Mouse (Mus musculus): ENCODE measurements around the gene Pias1. TPM values are rescaled to one million over a fixed set of nuclear protein-coding genes. Genes with fewer than 3 reads are reported as not detected.
A peak's percentile ranks its signal among the peaks of the same experiment; 100 is the strongest.
"Not testable (repeated sequence)": the region's sequence is repeated elsewhere in the genome, so short reads cannot be mapped to it uniquely, and the experiment has no call there.

Gene Pias1
- polyA plus RNA-seq, 1 experiment from 2014 or later = 61.0 TPM

GRCm38 (mm10) chr9:62876966-62877616 is 110.6 kb downstream of the Pias1 start:
- WGBS = 90% methylated on average over 7 of the region's 7 CpGs
- Histone ChIP-seq H3K4me3 (ENCODE audit: low read depth, low read length) (no peak overlapping the region), H3K9ac (ENCODE audit: low read depth, low read length) (no peak overlapping the region), H3K9me3 (replicated peaks; ENCODE audit: control insufficient read depth, low read length, poor library complexity, severe bottlenecking) (no peaks in the 10 kb centered on the region), H3K4me1 (ENCODE audit: control insufficient read depth, insufficient read depth, low read length) (no peaks in the 10 kb centered on the region), H3K27ac (ENCODE audit: low read length) (no peak overlapping the region), H3K4me2 (ENCODE audit: low read length) (no peak overlapping the region), H3K27me3 (ENCODE audit: control insufficient read depth, insufficient read depth, low read depth, low read length) (no peaks in the 10 kb centered on the region), H3K36me3 (ENCODE audit: control insufficient read depth, insufficient read depth, low read length) (peaks cover 5% of the 10 kb centered on the region)
- ATAC-seq = no peak

- no peaks in the 10 kb centered on the region for H3K27me3 ChIP-seq (ENCODE audit: control insufficient read depth, insufficient read depth, low read depth, low read length)
- no peaks in the 10 kb centered on the region for H3K4me1 ChIP-seq (ENCODE audit: control insufficient read depth, insufficient read depth, low read length)
- no peaks in the 10 kb centered on the region for H3K9me3 ChIP-seq (replicated peaks; ENCODE audit: control insufficient read depth, low read length, poor library complexity, severe bottlenecking)
- H3K4me3 ChIP-seq (ENCODE audit: low read depth, low read length) = no peak overlapping the region
- no peaks in the 10 kb centered on the region for H3K36me3 ChIP-seq (ENCODE audit: control insufficient read depth, insufficient read depth, low read length)
- no peak overlapping the region for H3K27ac ChIP-seq (ENCODE audit: low read length)
- H3K9ac ChIP-seq (ENCODE audit: low read depth, low read length) = no peak overlapping the region
- H3K4me2 ChIP-seq (ENCODE audit: low read length) = no peak overlapping the region
- ATAC-seq = no peak
These were observed 117.0 kb downstream of the Pias1 start for GRCm38 (mm10) chr9:62870728-62871127.

- not testable (repeated sequence) for H3K9me3 ChIP-seq (replicated peaks; ENCODE audit: control insufficient read depth, low read length, poor library complexity, severe bottlenecking); ATAC-seq; H3K27me3 ChIP-seq (ENCODE audit: control insufficient read depth, insufficient read depth, low read depth, low read length); H3K4me2 ChIP-seq (ENCODE audit: low read length); H3K36me3 ChIP-seq (ENCODE audit: control insufficient read depth, insufficient read depth, low read length); H3K9ac ChIP-seq (ENCODE audit: low read depth, low read length); H3K4me1 ChIP-seq (ENCODE audit: control insufficient read depth, insufficient read depth, low read length); H3K4me3 ChIP-seq (ENCODE audit: low read depth, low read length); H3K27ac ChIP-seq (ENCODE audit: low read length)
- 98% methylated on average over 4 of the region's 4 CpGs for WGBS
These were observed 118.5 kb downstream of the Pias1 start for GRCm38 (mm10) chr9:62869236-62869635.

GRCm38 (mm10) chr9:62860866-62861265 is 126.9 kb downstream of the Pias1 start:
- Histone ChIP-seq H3K9ac (ENCODE audit: low read depth, low read length) (no peak overlapping the region), H3K4me2 (ENCODE audit: low read length) (no peak overlapping the region), H3K4me1 (ENCODE audit: control insufficient read depth, insufficient read depth, low read length) (no peaks in the 10 kb centered on the region), H3K36me3 (ENCODE audit: control insufficient read depth, insufficient read depth, low read length) (no peaks in the 10 kb centered on the region), H3K27me3 (ENCODE audit: control insufficient read depth, insufficient read depth, low read depth, low read length) (no peaks in the 10 kb centered on the region), H3K27ac (ENCODE audit: low read length) (no peak overlapping the region), H3K9me3 (replicated peaks; ENCODE audit: control insufficient read depth, low read length, poor library complexity, severe bottlenecking) (no peaks in the 10 kb centered on the region), H3K4me3 (ENCODE audit: low read depth, low read length) (no peak overlapping the region)
- no peak for ATAC-seq
- WGBS = 56% methylated on average over 4 of the region's 4 CpGs

GRCm38 (mm10) chr9:62860102-62860501 is 127.6 kb downstream of the Pias1 start:
- WGBS = 63% methylated on average over 6 of the region's 7 CpGs
- not testable (repeated sequence) for ATAC-seq; H3K4me3 ChIP-seq (ENCODE audit: low read depth, low read length); H3K9me3 ChIP-seq (replicated peaks; ENCODE audit: control insufficient read depth, low read length, poor library complexity, severe bottlenecking); H3K4me2 ChIP-seq (ENCODE audit: low read length); H3K4me1 ChIP-seq (ENCODE audit: control insufficient read depth, insufficient read depth, low read length); H3K36me3 ChIP-seq (ENCODE audit: control insufficient read depth, insufficient read depth, low read length); H3K9ac ChIP-seq (ENCODE audit: low read depth, low read length); H3K27ac ChIP-seq (ENCODE audit: low read length); H3K27me3 ChIP-seq (ENCODE audit: control insufficient read depth, insufficient read depth, low read depth, low read length)

GRCm38 (mm10) chr9:62858266-62859019 is 129.3 kb downstream of the Pias1 start:
- WGBS = 52% methylated on average over 8 of the region's 8 CpGs
- ATAC-seq = no peak

GRCm38 (mm10) chr9:62857719-62858261 is 129.9 kb downstream of the Pias1 start, which contains the start of gene Calml4:
Calml4 (plus strand) TSS chr9:62858080.
- no peaks in the 10 kb centered on the region for H3K9me3 ChIP-seq (replicated peaks; ENCODE audit: control insufficient read depth, low read length, poor library complexity, severe bottlenecking)
- no peaks in the 10 kb centered on the region for H3K36me3 ChIP-seq (ENCODE audit: control insufficient read depth, insufficient read depth, low read length)
- H3K4me3 ChIP-seq (ENCODE audit: low read depth, low read length) = no peak within 1 kb of the TSS
- ATAC-seq = peak; percentile 56; the same call in 1 of the 2 replicates
- H3K27me3 ChIP-seq (ENCODE audit: control insufficient read depth, insufficient read depth, low read depth, low read length) = no peaks in the 10 kb centered on the region
- 39% methylated on average over 14 of the region's 20 CpGs for WGBS
- H3K27ac ChIP-seq (ENCODE audit: low read length) = no peak within 1 kb of the TSS
- H3K4me2 ChIP-seq (ENCODE audit: low read length) = no peak within 1 kb of the TSS
- no peak within 1 kb of the TSS for H3K9ac ChIP-seq (ENCODE audit: low read depth, low read length)
- H3K4me1 ChIP-seq (ENCODE audit: control insufficient read depth, insufficient read depth, low read length) = no peaks in the 10 kb centered on the region

More at GRCm38 (mm10) chr9:62858266-62859019, 129.3 kb downstream of the Pias1 start:
- Histone ChIP-seq H3K4me1 (ENCODE audit: control insufficient read depth, insufficient read depth, low read length) (no peaks in the 10 kb centered on the region), H3K4me2 (ENCODE audit: low read length) (no peak overlapping the region), H3K9me3 (replicated peaks; ENCODE audit: control insufficient read depth, low read length, poor library complexity, severe bottlenecking) (no peaks in the 10 kb centered on the region), H3K9ac (ENCODE audit: low read depth, low read length) (no peak overlapping the region), H3K27ac (ENCODE audit: low read length) (no peak overlapping the region), H3K4me3 (ENCODE audit: low read depth, low read length) (no peak overlapping the region), H3K27me3 (ENCODE audit: control insufficient read depth, insufficient read depth, low read depth, low read length) (no peaks in the 10 kb centered on the region), H3K36me3 (ENCODE audit: control insufficient read depth, insufficient read depth, low read length) (no peaks in the 10 kb centered on the region)

GRCm38 (mm10) chr9:62857216-62857615 is 130.5 kb downstream of the Pias1 start:
- no peak overlapping the region for H3K4me3 ChIP-seq (ENCODE audit: low read depth, low read length)
- H3K4me1 ChIP-seq (ENCODE audit: control insufficient read depth, insufficient read depth, low read length) = no peaks in the 10 kb centered on the region
- WGBS = 78% methylated on average over 9 of the region's 9 CpGs
- no peaks in the 10 kb centered on the region for H3K9me3 ChIP-seq (replicated peaks; ENCODE audit: control insufficient read depth, low read length, poor library complexity, severe bottlenecking)
- no peak overlapping the region for H3K27ac ChIP-seq (ENCODE audit: low read length)
- H3K4me2 ChIP-seq (ENCODE audit: low read length) = no peak overlapping the region
- H3K27me3 ChIP-seq (ENCODE audit: control insufficient read depth, insufficient read depth, low read depth, low read length) = no peaks in the 10 kb centered on the region
- no peak for ATAC-seq
- no peaks in the 10 kb centered on the region for H3K36me3 ChIP-seq (ENCODE audit: control insufficient read depth, insufficient read depth, low read length)
- no peak overlapping the region for H3K9ac ChIP-seq (ENCODE audit: low read depth, low read length)

GRCm38 (mm10) chr9:62854483-62854882 is 133.2 kb downstream of the Pias1 start:
- no peak overlapping the region for H3K9ac ChIP-seq (ENCODE audit: low read depth, low read length)
- no peaks in the 10 kb centered on the region for H3K36me3 ChIP-seq (ENCODE audit: control insufficient read depth, insufficient read depth, low read length)
- no peak overlapping the region for H3K4me2 ChIP-seq (ENCODE audit: low read length)
- H3K9me3 ChIP-seq (replicated peaks; ENCODE audit: control insufficient read depth, low read length, poor library complexity, severe bottlenecking) = no peaks in the 10 kb centered on the region
- H3K4me3 ChIP-seq (ENCODE audit: low read depth, low read length) = no peak overlapping the region
- no peaks in the 10 kb centered on the region for H3K4me1 ChIP-seq (ENCODE audit: control insufficient read depth, insufficient read depth, low read length)
- 51% methylated on average over 4 of the region's 4 CpGs for WGBS
- ATAC-seq = no peak
- no peaks in the 10 kb centered on the region for H3K27me3 ChIP-seq (ENCODE audit: control insufficient read depth, insufficient read depth, low read depth, low read length)
- no peak overlapping the region for H3K27ac ChIP-seq (ENCODE audit: low read length)
